Mouse (Mus musculus): ENCODE data around the gene Papolg. TPM values are rescaled to one million over a fixed set of nuclear protein-coding genes. Genes with fewer than 3 reads are reported as not detected.

Papolg gene
- total RNA-seq, 2 experiments from 2014 or later: 20.2 to 20.3 TPM

Other genes with a start within 250 kb of the Papolg start
- 10 to 100 TPM; 13.5 to 17.2 TPM for gene Pus10, start 229.6 kb downstream of the Papolg start, total RNA-seq (2021)
- 10 to 100 TPM; 17.9 to 25.8 TPM for gene Pex13, start 229.3 kb downstream of the Papolg start, total RNA-seq (2021)
- 1 to 10 TPM; 3.5 to 4.3 TPM for gene Rel, start 124.3 kb downstream of the Papolg start, total RNA-seq (2021)
- gene A830031A19Rik, start 179.8 kb upstream of the Papolg start, total RNA-seq (2021): under 1 TPM; 0.49 to 0.94 TPM
- 100 to 1,000 TPM; 142 to 145 TPM for gene Bcl11a, start 182.8 kb upstream of the Papolg start, total RNA-seq (2021)

Data from left cerebral cortex, postnatal 10 days (tissue).